In genomic region chr5:104392784-104393183, GRCm38 (mm10) we compare ENCODE assay signal across 19 mouse cellular contexts. TPM values are rescaled to one million over a fixed set of nuclear protein-coding genes. Genes with fewer than 3 reads are reported as not detected.
DNase-seq lines count a peak whose midpoint lies in the region; ATAC-seq lines count a peak whose summit lies in the region.
"Had no signal": no experiment of that assay in that cellular context is flagged by ENCODE, and none has a peak within 500 bp of the region (broad histone marks: within the 10 kb centered on the region; RNA-seq: fewer than 3 reads in every experiment).

No protein-coding gene starts in this region.

- WGBS in midbrain, embryonic 11.5 days = 85% methylated on average over 5 of the region's 5 CpGs
- 89% methylated on average over 5 of the region's 5 CpGs for WGBS in midbrain, embryonic 14.5 days

- H3K4me2 ChIP-seq in midbrain, embryonic 11.5 days = no peak overlapping the region
- H3K4me2 ChIP-seq in midbrain, embryonic 14.5 days (ENCODE audit: low read length) = no peak overlapping the region
- H3K4me2 ChIP-seq: forebrain, embryonic 12.5 days; heart, embryonic 13.5 days; hindbrain, embryonic 15.5 days had no signal

- intact Hi-C loops in left cerebral cortex, postnatal 25 days (cut with DNase I) = no loop called here

- H3K27ac ChIP-seq in midbrain, embryonic 11.5 days (ENCODE audit: low read depth, low read length) = no peak overlapping the region
- H3K27ac ChIP-seq in midbrain, embryonic 14.5 days (replicated peaks; ENCODE audit: low read depth, low read length) = no peak overlapping the region
- H3K27ac ChIP-seq: forebrain, embryonic 12.5 days; heart, embryonic 13.5 days; hindbrain, embryonic 15.5 days had no signal

- no peak overlapping the region for H3K4me3 ChIP-seq in midbrain, embryonic 11.5 days (ENCODE audit: low read depth, low read length)
- H3K4me3 ChIP-seq in midbrain, embryonic 14.5 days (replicated peaks; ENCODE audit: low read depth, low read length) = no peak overlapping the region
- H3K4me3 ChIP-seq: forebrain, embryonic 12.5 days; heart, embryonic 13.5 days; hindbrain, embryonic 15.5 days had no signal

- no peak for ATAC-seq in midbrain, embryonic 11.5 days (ENCODE audit: low FRiP score)
- ATAC-seq in midbrain, embryonic 14.5 days (ENCODE audit: low FRiP score, low TSS enrichment) = no peak
- peak; percentile 78 for ATAC-seq in granulocyte monocyte progenitor cell, adult 5-6 weeks (replicated peaks; ENCODE audit: poor library complexity, severe bottlenecking)
- ATAC-seq in frontal cortex, adult (ENCODE audit: low TSS enrichment) = no peak
- ATAC-seq: forebrain, embryonic 16.5 days; intestine, embryonic 16.5 days had no signal

- H3K9me3 ChIP-seq in midbrain, embryonic 11.5 days (ENCODE audit: control insufficient read depth, low read length) = no peaks in the 10 kb centered on the region
- H3K9me3 ChIP-seq in midbrain, embryonic 14.5 days (ENCODE audit: control insufficient read depth, low read length) = no peaks in the 10 kb centered on the region
- H3K9me3 ChIP-seq: forebrain, embryonic 12.5 days; heart, embryonic 13.5 days; hindbrain, embryonic 15.5 days had no signal

- H3K27me3 ChIP-seq in midbrain, embryonic 11.5 days (ENCODE audit: control insufficient read depth, insufficient read depth, low read length) = no peaks in the 10 kb centered on the region
- no peaks in the 10 kb centered on the region for H3K27me3 ChIP-seq in midbrain, embryonic 14.5 days (ENCODE audit: control insufficient read depth, insufficient read depth, low read length)
- H3K27me3 ChIP-seq: CH12.LX; forebrain, embryonic 12.5 days; heart, embryonic 13.5 days; hindbrain, embryonic 15.5 days had no signal

- no peaks in the 10 kb centered on the region for H3K4me1 ChIP-seq in midbrain, embryonic 11.5 days (ENCODE audit: control insufficient read depth, insufficient read depth, low read length)
- H3K4me1 ChIP-seq in midbrain, embryonic 14.5 days (ENCODE audit: control insufficient read depth, insufficient read depth, low read length) = no peaks in the 10 kb centered on the region
- H3K4me1 ChIP-seq: forebrain, embryonic 12.5 days; heart, embryonic 13.5 days; hindbrain, embryonic 15.5 days had no signal

- DNase-seq in midbrain, embryonic 11.5 days (ENCODE audit: low spot score, missing footprints) = peak; percentile 66
- DNase-seq in midbrain, embryonic 14.5 days = no peak
- DNase-seq in NIH3T3 (ENCODE audit: low read depth) = peak; percentile 92
- DNase-seq in heart, adult 8-10 months (ENCODE audit: low spot score) = no peak
- DNase-seq in left cerebral cortex, postnatal 25 days (ENCODE audit: low spot score in 2 of 2) = no peak
- DNase-seq: adrenal gland, postnatal 14 days; cerebellum, adult 18-20 months; cerebellum, adult 9-11 months; cerebellum, postnatal 36 days; gastrocnemius, postnatal 14 days; heart, postnatal 36 days had no signal

- H3K36me3 ChIP-seq in midbrain, embryonic 11.5 days (ENCODE audit: control insufficient read depth, insufficient read depth, low read length) = no peaks in the 10 kb centered on the region
- H3K36me3 ChIP-seq in midbrain, embryonic 14.5 days (ENCODE audit: control insufficient read depth, insufficient read depth, low read length) = no peaks in the 10 kb centered on the region
- H3K36me3 ChIP-seq: forebrain, embryonic 12.5 days; heart, embryonic 13.5 days; hindbrain, embryonic 15.5 days had no signal

- H3K9ac ChIP-seq in midbrain, embryonic 11.5 days (ENCODE audit: low read length) = no peak overlapping the region
- H3K9ac ChIP-seq in midbrain, embryonic 14.5 days (replicated peaks; ENCODE audit: low read length) = no peak overlapping the region
- H3K9ac ChIP-seq: forebrain, embryonic 12.5 days; heart, embryonic 13.5 days; hindbrain, embryonic 15.5 days had no signal

RNA-seq across cellular contexts. Expression of gene Spp1, which starts 42.1 kb away (rescaled TPM):
- polyA plus RNA-seq in midbrain, embryonic 11.5 days (2014; fragmentation: Nextera tagmentation; extraction: Ambion mirVana) = 6.8 and 8.2 TPM in 2 replicates
- polyA plus RNA-seq in midbrain, embryonic 14.5 days (2014; fragmentation: Nextera tagmentation; extraction: Ambion mirVana) = 7.1 and 65.2 TPM in 2 replicates
- total RNA-seq in granulocyte monocyte progenitor cell, adult 5-6 weeks (2014; fragmentation: Nextera tagmentation) = 3.7 and 6.6 TPM in 2 replicates
- total RNA-seq in granulocyte monocyte progenitor cell, adult 5-6 weeks (2017) = 2.3 and 14.9 TPM in 2 replicates
- total RNA-seq in heart, adult 8-10 months (2022) = under 1 TPM in 3 of 4 experiments, not detected in 1; 0.30 to 0.80 (median 0.37) TPM
- 10 to 100 TPM in 1 of 2 experiments, 1 to 10 TPM in 1; 9.5 to 10.7 TPM for total RNA-seq in left cerebral cortex, postnatal 25 days (2021)

Comparison
In these comparisons a context has a peak if more than half of its experiments do, and no peak if none do; other contexts are left out.
1. DNase-seq: peak in midbrain, embryonic 11.5 days (single experiment) and NIH3T3 (single experiment); none in midbrain, embryonic 14.5 days (single experiment), heart, adult 8-10 months (single experiment) and left cerebral cortex, postnatal 25 days (0 of 2).